Mouse (Mus musculus) central nervous system, embryonic 11.5 days (tissue): ENCODE results near the gene Krt13. TPM values are rescaled to one million over a fixed set of nuclear protein-coding genes. Genes with fewer than 3 reads are reported as not detected.

Source experiments
- polyA plus RNA-seq: library from polyadenylated mRNA; depleted of rRNA; stranded (reverse); fragments of >200 nt; gene quantifications from 2 replicates; pipeline ENCODE4 v1.2.3, GENCODE M21; 2012; rRNA removed

Krt13 gene
- 0.05 and 0.16 TPM in 2 replicates for polyA plus RNA-seq

DNA sequence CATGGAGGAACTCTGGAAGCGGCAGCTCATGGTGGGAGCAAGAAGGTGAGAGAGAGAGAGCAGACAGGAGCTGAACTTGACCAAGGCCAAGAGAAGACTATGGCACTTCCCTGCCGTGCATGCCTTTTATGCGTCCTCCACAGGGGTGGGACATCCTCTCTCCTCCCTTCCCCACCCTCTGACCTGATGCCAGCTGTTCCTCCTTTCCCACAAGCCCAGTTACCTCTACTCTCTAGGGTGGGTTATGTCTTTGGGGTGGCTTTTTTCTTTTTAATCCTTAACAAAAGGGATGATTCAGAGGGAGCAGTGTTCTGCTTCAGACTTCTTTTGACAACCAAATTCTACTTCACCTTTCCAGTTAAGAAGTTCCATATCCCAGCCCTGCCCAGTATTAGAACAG is at the start of gene Krt13:
Gene Krt13 (minus strand): TSS at position 101 of the 400 bp plus-strand sequence.

DNA sequence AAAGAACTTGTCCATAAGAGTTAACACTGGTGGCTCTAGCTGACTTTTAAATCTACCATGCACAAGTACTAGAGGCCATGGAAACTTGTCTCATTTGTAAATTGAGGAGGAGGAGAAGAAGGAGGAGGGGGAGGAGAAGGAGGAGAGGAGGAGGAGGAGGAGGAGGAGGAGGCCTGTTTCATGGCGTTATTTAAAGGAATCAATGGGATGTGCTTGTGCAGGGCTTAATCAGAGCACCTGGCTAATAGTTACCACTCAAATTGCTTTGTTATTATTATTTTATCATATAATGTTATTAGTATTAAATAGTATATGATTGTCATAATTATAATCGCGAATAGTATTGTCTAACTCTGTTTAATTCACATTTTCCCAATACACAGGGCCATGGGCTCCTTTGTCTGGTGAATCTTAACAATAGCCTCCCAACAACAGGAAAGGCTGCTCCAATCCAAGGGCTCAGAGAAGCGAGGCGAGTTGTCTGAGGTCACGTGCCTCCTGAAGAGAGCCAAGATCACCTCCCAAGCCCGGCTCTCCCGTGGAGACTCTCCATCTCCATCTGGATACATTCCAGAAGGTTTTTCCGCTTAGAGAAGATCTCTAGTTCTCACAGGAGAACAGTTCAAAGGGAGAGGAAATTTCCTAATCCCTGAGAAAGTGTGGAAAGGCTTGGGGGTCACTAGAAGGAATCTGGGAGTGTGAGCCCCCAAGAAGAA is 27.4 kb upstream of the Krt13 start, which contains the start of gene Krt19:
Gene Krt19 (minus strand): TSS at position 51 of the 716 bp plus-strand sequence.

DNA sequence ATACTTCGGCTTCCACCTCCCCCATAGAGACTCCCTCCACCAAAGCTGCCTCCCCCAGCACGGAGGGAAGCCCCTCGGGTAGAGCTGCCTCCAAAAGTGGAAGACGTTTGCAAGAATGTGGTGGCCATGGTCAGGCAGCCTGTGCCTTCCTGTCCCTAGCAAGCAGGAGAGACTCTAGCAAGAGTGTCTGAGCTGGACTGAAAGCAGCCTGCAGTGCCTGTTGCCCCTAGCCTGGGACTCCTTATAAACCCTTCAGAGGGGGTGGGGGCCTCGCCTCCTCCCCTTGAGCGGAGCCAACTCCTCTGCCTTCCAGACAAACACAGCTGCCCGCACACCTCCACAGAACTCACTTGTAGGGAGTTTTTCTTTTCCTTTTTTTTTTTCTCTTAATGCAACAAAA is 14.4 kb upstream of the Krt13 start, which contains the start of gene Krt15:
Gene Krt15 (minus strand): TSS at position 198 of the 400 bp plus-strand sequence.

DNA sequence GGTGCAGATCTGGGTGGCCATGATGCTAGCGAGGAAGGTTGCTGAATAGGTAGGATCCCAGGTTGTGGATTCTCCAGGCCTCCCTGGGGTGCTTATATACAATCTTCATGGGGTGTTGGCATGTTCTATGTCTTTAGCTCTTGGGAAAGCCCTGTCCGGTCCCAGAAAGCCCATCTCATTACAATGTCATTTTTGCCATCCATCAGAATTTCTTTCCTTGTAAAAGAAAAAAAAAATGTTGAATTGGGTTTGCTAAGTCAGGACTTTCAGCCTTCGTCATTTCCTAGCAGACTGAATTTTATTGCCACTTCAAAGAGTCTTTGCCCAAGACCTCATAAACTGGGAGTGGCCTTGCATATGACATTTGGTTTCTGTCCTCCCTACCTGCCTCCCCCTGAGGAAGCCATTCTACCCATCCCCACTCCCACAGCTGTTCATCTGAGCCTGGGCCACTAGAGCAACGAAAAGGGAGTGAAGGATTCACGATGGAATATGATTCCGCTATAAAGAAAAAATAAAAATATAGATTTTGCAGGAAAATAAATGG is 15.7 kb downstream of the Krt13 start, which contains the start of gene Krt36:
Gene Krt36 (minus strand): TSS at position 51 of the 547 bp plus-strand sequence.

DNA sequence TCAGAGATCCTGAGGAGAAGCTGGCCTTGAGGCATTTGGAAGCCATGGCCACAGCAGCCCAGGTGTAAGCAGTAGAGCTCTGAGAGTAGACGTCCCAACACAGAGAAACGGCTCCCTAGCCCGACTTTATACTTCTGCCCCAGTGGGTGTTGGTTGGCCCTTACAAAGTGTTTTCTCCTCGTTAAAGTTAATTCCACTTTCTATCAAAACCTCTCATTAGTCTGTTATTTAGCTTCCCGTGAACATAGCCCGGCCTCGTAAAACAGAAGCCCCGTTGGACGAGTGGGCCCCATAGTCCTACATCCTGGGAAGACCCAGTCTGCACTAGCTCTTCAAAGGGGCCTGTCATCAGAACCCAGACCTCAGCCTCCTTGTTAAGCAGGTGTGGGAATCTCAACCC is 25.2 kb downstream of the Krt13 start, which contains the start of gene Krt35:
Gene Krt35 (minus strand): TSS at position 101 of the 400 bp plus-strand sequence.

DNA sequence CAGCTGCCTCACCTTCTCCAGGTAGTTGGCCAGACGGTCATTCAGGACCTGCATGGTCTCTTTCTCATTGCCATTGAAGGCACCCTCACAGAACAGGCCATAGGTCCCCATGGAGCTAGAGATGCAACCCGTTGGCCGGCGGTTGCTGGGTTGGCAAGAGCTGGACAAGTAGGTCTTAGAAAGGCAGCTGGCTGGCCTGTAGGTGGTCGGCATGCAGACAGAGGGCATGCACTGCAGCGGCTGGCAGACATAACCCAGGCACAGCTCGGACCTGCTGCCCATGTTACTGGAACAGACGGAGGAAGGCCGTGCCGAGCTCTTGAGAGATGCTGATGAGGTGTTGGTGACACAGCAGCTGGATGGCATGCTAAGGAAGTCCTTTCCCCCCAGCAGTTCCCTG is 33.5 kb downstream of the Krt13 start, which contains the start of gene Krt32:
Gene Krt32 (minus strand): TSS at position 366 of the 400 bp plus-strand sequence.

Other genes with a start within 250 kb of the Krt13 start
- not detected in 2 replicates for gene Krtap9-1, start 248.2 kb downstream of the Krt13 start, polyA plus RNA-seq
- gene Gm11567, start 242.4 kb downstream of the Krt13 start, polyA plus RNA-seq = not detected in 2 replicates
- gene Krtap31-1, start 213.6 kb downstream of the Krt13 start, polyA plus RNA-seq = not detected in 2 replicates
- not detected in 2 replicates for gene Gm11565, start 206.8 kb downstream of the Krt13 start, polyA plus RNA-seq
- not detected in 2 replicates for gene Krtap31-2, start 185.3 kb downstream of the Krt13 start, polyA plus RNA-seq
- not detected in 2 replicates for gene Krtap9-5, start 173.1 kb downstream of the Krt13 start, polyA plus RNA-seq
- not detected in 2 replicates for gene Krtap29-1, start 142.5 kb downstream of the Krt13 start, polyA plus RNA-seq
- not detected in 2 replicates for gene Krtap16-1, start 135.0 kb downstream of the Krt13 start, polyA plus RNA-seq
- not detected in 2 replicates for gene Krtap17-1, start 127.6 kb downstream of the Krt13 start, polyA plus RNA-seq
- gene Krt33a, start 105.4 kb downstream of the Krt13 start, polyA plus RNA-seq = not detected in 2 replicates
- gene Krt33b, start 91.7 kb downstream of the Krt13 start, polyA plus RNA-seq = 0.09 TPM in 1 of 2 replicates, not detected in the other
- not detected in 2 replicates for gene Krt34, start 80.0 kb downstream of the Krt13 start, polyA plus RNA-seq
- gene Krt31, start 71.0 kb downstream of the Krt13 start, polyA plus RNA-seq = not detected in 2 replicates
- gene Krt32, start 33.3 kb downstream of the Krt13 start, polyA plus RNA-seq = not detected in 2 replicates
- 0.04 TPM in 1 of 2 replicates, not detected in the other for gene Krt35, start 25.3 kb downstream of the Krt13 start, polyA plus RNA-seq
- 0.05 TPM in 1 of 2 replicates, not detected in the other for gene Krt36, start 15.9 kb downstream of the Krt13 start, polyA plus RNA-seq
- 6.1 and 7.9 TPM in 2 replicates for gene Krt15, start 14.4 kb upstream of the Krt13 start, polyA plus RNA-seq
- 8.8 and 9.2 TPM in 2 replicates for gene Krt19, start 27.1 kb upstream of the Krt13 start, polyA plus RNA-seq
- 0.05 and 0.36 TPM in 2 replicates for gene Krt9, start 71.7 kb upstream of the Krt13 start, polyA plus RNA-seq
- gene Krt14, start 86.0 kb upstream of the Krt13 start, polyA plus RNA-seq = 3.2 and 9.1 TPM in 2 replicates
- not detected in 2 replicates for gene Krt16, start 127.3 kb upstream of the Krt13 start, polyA plus RNA-seq
- gene Krt17, start 139.5 kb upstream of the Krt13 start, polyA plus RNA-seq = 0.14 and 0.73 TPM in 2 replicates
- not detected in 2 replicates for gene Krt42, start 148.3 kb upstream of the Krt13 start, polyA plus RNA-seq
- gene Eif1, start 198.3 kb upstream of the Krt13 start, polyA plus RNA-seq = 215 and 452 TPM in 2 replicates
- gene Gast, start 212.8 kb upstream of the Krt13 start, polyA plus RNA-seq = 0.19 TPM in 1 of 2 replicates, not detected in the other
- gene Hap1, start 234.6 kb upstream of the Krt13 start, polyA plus RNA-seq = 33.8 and 134 TPM in 2 replicates